Mouse (Mus musculus) layer of hippocampus, postnatal 14 days (tissue): ENCODE measurements around the gene Ect2. TPM values are rescaled to one million over a fixed set of nuclear protein-coding genes. Genes with fewer than 3 reads are reported as not detected.

Experiments used
- DNase-seq, 2 experiments: peaks; one replicate each; pipeline ENCODE4 v3.0.0; 2021 to 2022; ENCODE audit warnings: low spot score in 2 of 2, mixed read lengths in 1 of 2
- total RNA-seq, 2 experiments: library from RNA; stranded (reverse); gene quantifications; 2 replicates each; pipeline ENCODE4 v1.2.3; 2021

Ect2 gene
- total RNA-seq, 2 experiments from 2014 or later, result 1.8 to 2.6 TPM

- DNase-seq, result no peak
Measured at GRCm38 (mm10) chr3:27080061-27080770, 73.5 kb downstream of the Ect2 start.

- no peak for DNase-seq
Measured at GRCm38 (mm10) chr3:27073884-27074283, 79.8 kb downstream of the Ect2 start.

GRCm38 (mm10) chr3:27071706-27072105, 82.0 kb downstream of the Ect2 start:
- no peak for DNase-seq

GRCm38 (mm10) chr3:27070340-27070739, 83.3 kb downstream of the Ect2 start:
- no peak for DNase-seq

- no peak for DNase-seq
Measured at GRCm38 (mm10) chr3:27067206-27067605, 86.5 kb downstream of the Ect2 start.

GRCm38 (mm10) chr3:27064886-27065285, 88.8 kb downstream of the Ect2 start:
- no peak for DNase-seq

GRCm38 (mm10) chr3:27063399-27064260, 90.0 kb downstream of the Ect2 start:
- DNase-seq, result no peak

GRCm38 (mm10) chr3:27060441-27060840, 93.2 kb downstream of the Ect2 start:
- DNase-seq, result no peak

GRCm38 (mm10) chr3:27059529-27060322, 94.0 kb downstream of the Ect2 start:
- no peak for DNase-seq

GRCm38 (mm10) chr3:27055471-27055870, 98.2 kb downstream of the Ect2 start:
- no peak for DNase-seq

GRCm38 (mm10) chr3:27054766-27055165, 98.9 kb downstream of the Ect2 start:
- peak in 1 of 2 experiments; percentile 3 for DNase-seq

Other genes starting within 250 kb of the Ect2 start
- 10 to 100 TPM; 93.7 to 95.0 TPM for gene Nceh1, start 29.1 kb upstream of the Ect2 start, total RNA-seq
- gene Tnfsf10, start 163.2 kb upstream of the Ect2 start, total RNA-seq, result 1 to 10 TPM in 1 of 2 experiments, under 1 TPM in 1; 0.81 to 1.2 TPM
- gene Ghsr, start 217.5 kb upstream of the Ect2 start, total RNA-seq, result 1 to 10 TPM in 1 of 2 experiments, under 1 TPM in 1; 0.99 to 1.1 TPM